Mouse (Mus musculus): ENCODE measurements around the gene Daam1. TPM values are rescaled to one million over a fixed set of nuclear protein-coding genes. Genes with fewer than 3 reads are reported as not detected.
A peak's percentile ranks its signal among the peaks of the same experiment; 100 is the strongest.
"Not testable (repeated sequence)": the region's sequence is repeated elsewhere in the genome, so short reads cannot be mapped to it uniquely, and the experiment has no call there.

Daam1 gene
- total and polyA plus RNA-seq, 3 experiments: 2.3 to 22.3 (median 21.0) TPM

GRCm38 (mm10) chr12:71834041-71834440 is 3.2 kb downstream of the Daam1 start:
- no peak for DNase-seq

GRCm38 (mm10) chr12:71835966-71836668 is 5.2 kb downstream of the Daam1 start:
- no peak for DNase-seq

- DNase-seq: peak; percentile 63
Observed at GRCm38 (mm10) chr12:71836776-71837175, 5.9 kb downstream of the Daam1 start.

GRCm38 (mm10) chr12:71837576-71837975 is 6.7 kb downstream of the Daam1 start:
- DNase-seq: no peak

- no peak for DNase-seq
Observed at GRCm38 (mm10) chr12:71838230-71838629, 7.4 kb downstream of the Daam1 start.

- no peak for DNase-seq
Observed at GRCm38 (mm10) chr12:71839653-71840052, 8.8 kb downstream of the Daam1 start.

- DNase-seq: no peak
Observed at GRCm38 (mm10) chr12:71840430-71841186, 9.7 kb downstream of the Daam1 start.

- no peak for DNase-seq
Observed at GRCm38 (mm10) chr12:71842006-71842405, 11.1 kb downstream of the Daam1 start.

GRCm38 (mm10) chr12:71842588-71842987 is 11.7 kb downstream of the Daam1 start:
- DNase-seq: no peak

GRCm38 (mm10) chr12:71845486-71845885 is 14.6 kb downstream of the Daam1 start:
- no peak for DNase-seq

- not testable (repeated sequence) for DNase-seq
Observed at GRCm38 (mm10) chr12:71846416-71846815, 15.5 kb downstream of the Daam1 start.

- not testable (repeated sequence) for DNase-seq
Observed at GRCm38 (mm10) chr12:71847024-71847423, 16.1 kb downstream of the Daam1 start.

GRCm38 (mm10) chr12:71847617-71848016 is 16.7 kb downstream of the Daam1 start:
- no peak for DNase-seq

- no peak for DNase-seq
Observed at GRCm38 (mm10) chr12:71848037-71848776, 17.3 kb downstream of the Daam1 start.

GRCm38 (mm10) chr12:71849051-71849450 is 18.2 kb downstream of the Daam1 start:
- no peak for DNase-seq

GRCm38 (mm10) chr12:71850135-71850534 is 19.3 kb downstream of the Daam1 start:
- no peak for DNase-seq

- no peak for DNase-seq
Observed at GRCm38 (mm10) chr12:71852678-71853077, 21.8 kb downstream of the Daam1 start.

- no peak for DNase-seq
Observed at GRCm38 (mm10) chr12:71853694-71854093, 22.8 kb downstream of the Daam1 start.

- DNase-seq: no peak
Observed at GRCm38 (mm10) chr12:71854191-71854590, 23.3 kb downstream of the Daam1 start.

- DNase-seq: peak; percentile 75
Observed at GRCm38 (mm10) chr12:71855730-71856479, 25.0 kb downstream of the Daam1 start.

- DNase-seq: no peak
Observed at GRCm38 (mm10) chr12:71856480-71856754, 25.5 kb downstream of the Daam1 start.

GRCm38 (mm10) chr12:71859096-71859495 is 28.2 kb downstream of the Daam1 start:
- no peak for DNase-seq

All from adrenal gland, adult 2 months (tissue).